Mouse (Mus musculus) liver, adult 2 months (tissue): ENCODE results near the gene Coro2a.

Source experiments
- CTCF ChIP-seq: fragments of 200-500 bp; IDR thresholded peaks from 2 replicates; pipeline ENCODE4 v1.5.1; 2011; ENCODE audit warnings: low read depth, low read length, control low read depth
- POLR2A ChIP-seq: fragments of 200-500 bp; IDR thresholded peaks from 2 replicates; pipeline ENCODE4 v1.6.1; 2011; ENCODE audit warnings: low read length, control low read depth; ENCODE audit not compliant: insufficient read depth; ENCODE audit errors: extremely low read depth

- TF ChIP-seq CTCF (no peak), POLR2A (no peak)
These were observed 47.5 kb downstream of the Coro2a start for GRCm38 (mm10) chr4:46554295-46555069.
